Mouse (Mus musculus) thymus, adult 2 months (tissue): ENCODE measurements around the gene Cox7a2l. TPM values are rescaled to one million over a fixed set of nuclear protein-coding genes. Genes with fewer than 3 reads are reported as not detected.

Experiments
- DNase-seq: peaks from one replicate; pipeline ENCODE4 v3.0.0; 2021
- H3K27ac ChIP-seq: fragments of 200-500 bp; 2 replicates; pipeline ENCODE4 v1.5.1; 2012; ENCODE audit warnings: low read length, control low read depth; ENCODE audit not compliant: control insufficient read depth, insufficient read depth
- H3K27me3 ChIP-seq: fragments of 200-500 bp; 2 replicates; pipeline ENCODE4 v1.6.1; 2012; ENCODE audit warnings: mild to moderate bottlenecking, low read length, moderate library complexity, mixed read lengths; ENCODE audit not compliant: control insufficient read depth, insufficient read depth
- H3K36me3 ChIP-seq: fragments of 200-500 bp; 2 replicates; pipeline ENCODE4 v1.6.1; 2012; ENCODE audit warnings: mild to moderate bottlenecking, low read length, moderate library complexity; ENCODE audit not compliant: control insufficient read depth, insufficient read depth
- H3K4me1 ChIP-seq: fragments of 200-500 bp; replicated peaks from 2 replicates; pipeline ENCODE4 v1.6.1; 2012; ENCODE audit warnings: low read length; ENCODE audit not compliant: control insufficient read depth, insufficient read depth
- H3K4me3 ChIP-seq: fragments of 200-500 bp; 2 replicates; pipeline ENCODE4 v1.5.1; 2012; ENCODE audit warnings: mild to moderate bottlenecking, low read length, control low read depth, moderate library complexity; ENCODE audit not compliant: control insufficient read depth, insufficient read depth
- CTCF ChIP-seq: fragments of 200-500 bp; IDR thresholded peaks from 2 replicates; pipeline ENCODE4 v1.5.1; 2012; ENCODE audit warnings: mild to moderate bottlenecking, control low read depth, low read length, moderate library complexity, borderline replicate concordance; ENCODE audit not compliant: control insufficient read depth, poor library complexity, insufficient read depth; ENCODE audit errors: extremely low read depth
- POLR2A ChIP-seq: fragments of 200-500 bp; IDR thresholded peaks from 2 replicates; pipeline ENCODE4 v1.6.1; 2012; ENCODE audit warnings: mild to moderate bottlenecking, low read length, control low read depth, moderate library complexity; ENCODE audit not compliant: control insufficient read depth, poor library complexity, insufficient read depth; ENCODE audit errors: extremely low read depth
- WGBS: fragments of 180-500 bp; shearing (Covaris S2); methylation state at CpG from one replicate; pipeline ENCODE4 v1.1.7; 2018; 5-methylcytosine and 5-hydroxymethylcytosine counted together
- polyA plus RNA-seq: library from polyadenylated mRNA; depleted of rRNA; stranded (reverse); fragments of >200 nt; gene quantifications from 2 replicates; pipeline ENCODE4 v1.2.3, GENCODE M21; 2012

Cox7a2l gene
- polyA plus RNA-seq, 1 experiment = 151 TPM

- DNase-seq = no peak
- H3K36me3 ChIP-seq = no peaks in the 10 kb centered on the region
- H3K4me3 ChIP-seq = no peak overlapping the region
- peaks cover 17% of the 10 kb centered on the region for H3K4me1 ChIP-seq
- 57% methylated on average over 11 of the region's 11 CpGs for WGBS
- no peak for TF ChIP-seq CTCF
- TF ChIP-seq POLR2A = no peak
- no peaks in the 10 kb centered on the region for H3K27me3 ChIP-seq
- no peak overlapping the region for H3K27ac ChIP-seq
Measured at GRCm38 (mm10) chr17:83555836-83556235, 38.7 kb upstream of the Cox7a2l start.

- Histone ChIP-seq H3K36me3 (no peaks in the 10 kb centered on the region), H3K27ac (no peak overlapping the region), H3K27me3 (no peaks in the 10 kb centered on the region), H3K4me3 (no peak overlapping the region), H3K4me1 (peaks cover 17% of the 10 kb centered on the region)
- TF ChIP-seq POLR2A (no peak), CTCF (no peak)
- WGBS = 94% methylated on average over 7 of the region's 7 CpGs
- DNase-seq = no peak
Measured at GRCm38 (mm10) chr17:83554997-83555396, 37.9 kb upstream of the Cox7a2l start.

- peaks cover 20% of the 10 kb centered on the region for H3K4me1 ChIP-seq
- 10% methylated on average over 12 of the region's 12 CpGs for WGBS
- H3K27ac ChIP-seq = no peak overlapping the region
- H3K36me3 ChIP-seq = no peaks in the 10 kb centered on the region
- TF ChIP-seq CTCF (0 out of 2 replicates have a peak, but pooled peaks have one; percentile 37), POLR2A (no peak)
- no peak overlapping the region for H3K4me3 ChIP-seq
- peak; percentile 49 for DNase-seq
- H3K27me3 ChIP-seq = no peaks in the 10 kb centered on the region
Measured at GRCm38 (mm10) chr17:83548501-83549233, 31.5 kb upstream of the Cox7a2l start.

- TF ChIP-seq CTCF (no peak), POLR2A (no peak)
- H3K36me3 ChIP-seq = no peaks in the 10 kb centered on the region
- 95% methylated on average over 10 of the region's 10 CpGs for WGBS
- no peaks in the 10 kb centered on the region for H3K27me3 ChIP-seq
- H3K4me1 ChIP-seq = peaks cover 20% of the 10 kb centered on the region
- H3K4me3 ChIP-seq = no peak overlapping the region
- DNase-seq = no peak
- no peak overlapping the region for H3K27ac ChIP-seq
Measured at GRCm38 (mm10) chr17:83547145-83547544, 30.0 kb upstream of the Cox7a2l start.

GRCm38 (mm10) chr17:83545756-83546742, 28.9 kb upstream of the Cox7a2l start:
- no peaks in the 10 kb centered on the region for H3K36me3 ChIP-seq
- peaks cover 20% of the 10 kb centered on the region for H3K4me1 ChIP-seq
- no peak for DNase-seq
- peak overlapping the region; percentile 20 for H3K4me3 ChIP-seq
- TF ChIP-seq POLR2A (no peak), CTCF (no peak)
- H3K27ac ChIP-seq = no peak overlapping the region
- H3K27me3 ChIP-seq = no peaks in the 10 kb centered on the region
- WGBS = 55% methylated on average over 35 of the region's 35 CpGs

- TF ChIP-seq POLR2A (no peak), CTCF (no peak)
Measured at GRCm38 (mm10) chr17:83545259-83545658, 28.1 kb upstream of the Cox7a2l start.

GRCm38 (mm10) chr17:83542424-83542823, 25.3 kb upstream of the Cox7a2l start:
- 96% methylated on average over 2 of the region's 2 CpGs for WGBS

More at GRCm38 (mm10) chr17:83545259-83545658, 28.1 kb upstream of the Cox7a2l start:
- Histone ChIP-seq H3K4me3 (no peak overlapping the region), H3K27me3 (no peaks in the 10 kb centered on the region), H3K36me3 (no peaks in the 10 kb centered on the region), H3K4me1 (peaks cover 20% of the 10 kb centered on the region), H3K27ac (no peak overlapping the region)
- no peak for DNase-seq
- WGBS = 89% methylated on average over 6 of the region's 6 CpGs

More at GRCm38 (mm10) chr17:83542424-83542823, 25.3 kb upstream of the Cox7a2l start:
- no peak for DNase-seq
- H3K27ac ChIP-seq = no peak overlapping the region
- H3K36me3 ChIP-seq = no peaks in the 10 kb centered on the region
- peaks cover 6% of the 10 kb centered on the region for H3K4me1 ChIP-seq
- H3K27me3 ChIP-seq = no peaks in the 10 kb centered on the region
- H3K4me3 ChIP-seq = no peak overlapping the region
- no peak for TF ChIP-seq POLR2A
